Mouse (Mus musculus) induced T-regulatory cell, adult 2 months (primary cell): ENCODE data around the gene Esrp2.

Experiments used
- DNase-seq: peaks from one replicate; pipeline ENCODE4 v3.0.0-alpha.2; 2012; ENCODE audit warnings: low read depth

Esrp2 gene

GRCm38 (mm10) chr8:106147868-106148565 lies 11.2 kb upstream of the Esrp2 start:
- no peak for DNase-seq

GRCm38 (mm10) chr8:106146014-106146413 lies 9.2 kb upstream of the Esrp2 start:
- no peak for DNase-seq

GRCm38 (mm10) chr8:106145331-106145730 lies 8.6 kb upstream of the Esrp2 start:
- no peak for DNase-seq

GRCm38 (mm10) chr8:106140769-106141168 lies 4.0 kb upstream of the Esrp2 start:
- DNase-seq = peak; percentile 94

- DNase-seq = no peak
Measured at GRCm38 (mm10) chr8:106140191-106140590, 3.4 kb upstream of the Esrp2 start.

- DNase-seq = no peak
Measured at GRCm38 (mm10) chr8:106138616-106139015, 1.8 kb upstream of the Esrp2 start.

GRCm38 (mm10) chr8:106137906-106138477 lies 1.2 kb upstream of the Esrp2 start:
- peak; percentile 62 for DNase-seq

- DNase-seq = peak; percentile 51
Measured at GRCm38 (mm10) chr8:106137218-106137905, 588 bp upstream of the Esrp2 start.

GRCm38 (mm10) chr8:106135672-106136071 lies 1.1 kb downstream of the Esrp2 start:
- peak; percentile 30 for DNase-seq

GRCm38 (mm10) chr8:106134751-106135571 lies 1.8 kb downstream of the Esrp2 start:
- DNase-seq = peak; percentile 35

GRCm38 (mm10) chr8:106133946-106134345 lies 2.8 kb downstream of the Esrp2 start:
- DNase-seq = peak; percentile 31

GRCm38 (mm10) chr8:106133526-106133925 lies 3.2 kb downstream of the Esrp2 start:
- DNase-seq = peak; percentile 43

GRCm38 (mm10) chr8:106132356-106132755 lies 4.4 kb downstream of the Esrp2 start:
- DNase-seq = no peak

- no peak for DNase-seq
Measured at GRCm38 (mm10) chr8:106131488-106132222, 5.1 kb downstream of the Esrp2 start.

GRCm38 (mm10) chr8:106131021-106131420 lies 5.8 kb downstream of the Esrp2 start:
- DNase-seq = no peak

GRCm38 (mm10) chr8:106130505-106130904 lies 6.3 kb downstream of the Esrp2 start:
- DNase-seq = no peak

- DNase-seq = no peak
Measured at GRCm38 (mm10) chr8:106129997-106130396, 6.8 kb downstream of the Esrp2 start.

GRCm38 (mm10) chr8:106129232-106129930 lies 7.4 kb downstream of the Esrp2 start:
- DNase-seq = no peak

- DNase-seq = no peak
Measured at GRCm38 (mm10) chr8:106127882-106128410, 8.8 kb downstream of the Esrp2 start.

GRCm38 (mm10) chr8:106127054-106127453 lies 9.7 kb downstream of the Esrp2 start:
- DNase-seq = no peak

- DNase-seq = no peak
Measured at GRCm38 (mm10) chr8:106126055-106126454, 10.7 kb downstream of the Esrp2 start.
